Mouse (Mus musculus): ENCODE results near the gene Gm49322.
A peak's percentile ranks its signal among the peaks of the same experiment; 100 is the strongest.

- TF ChIP-seq CTCF (IDR thresholded peaks at IDR 0.05; ENCODE audit: extremely low read depth, insufficient read length, insufficient replicate concordance, low read depth, low read length) (peak; percentile 69; the same call in 1 of the 2 replicates), POLR2A (IDR thresholded peaks at IDR 0.05; ENCODE audit: low read depth, low read length) (no peak)
Measured at GRCm38 (mm10) chr10:80659213-80659612, 53.4 kb downstream of the Gm49322 start.

Measured in small intestine, adult 2 months (tissue).